Mouse (Mus musculus) spleen, adult 2 months (tissue): ENCODE measurements at regions not wholly inside any gene's neighbourhood (a gene's known extent, or its start where the extent isn't known, plus 50 kb on each side); places are given as distances from the start of the nearest gene placed in this dataset.

Experiments
- DNase-seq, 2 experiments: peaks; one replicate each; pipeline versions ENCODE4 v3.0.0 to v3.0.0-alpha.2; 2012 to 2021; ENCODE audit warnings: low spot score in 2 of 2, low read depth in 1 of 2
- H3K27ac ChIP-seq: fragments of 200-500 bp; 2 replicates; pipeline ENCODE4 v1.5.1; 2012; ENCODE audit warnings: low read length, inconsistent platforms; ENCODE audit not compliant: insufficient read depth
- H3K27me3 ChIP-seq: fragments of 200-500 bp; 2 replicates; pipeline ENCODE4 v1.6.1; 2012; ENCODE audit warnings: mild to moderate bottlenecking, moderate library complexity, low read length, inconsistent platforms; ENCODE audit not compliant: control insufficient read depth, insufficient read depth
- H3K36me3 ChIP-seq: fragments of 200-500 bp; 2 replicates; pipeline ENCODE4 v1.6.1; 2012; ENCODE audit warnings: mild to moderate bottlenecking, low read length, inconsistent platforms; ENCODE audit not compliant: control insufficient read depth, insufficient read depth
- H3K4me1 ChIP-seq: fragments of 200-500 bp; 2 replicates; pipeline ENCODE4 v1.6.1; 2011; ENCODE audit warnings: inconsistent platforms; ENCODE audit not compliant: control insufficient read depth, insufficient read depth, insufficient read length
- H3K4me3 ChIP-seq: fragments of 200-500 bp; 2 replicates; pipeline ENCODE4 v1.5.1; 2011; ENCODE audit warnings: mild to moderate bottlenecking, inconsistent platforms; ENCODE audit not compliant: insufficient read depth, insufficient read length; ENCODE audit errors: extremely low read depth
- CTCF ChIP-seq: fragments of 200-500 bp; IDR thresholded peaks from 2 replicates; pipeline ENCODE4 v1.5.1; 2011; ENCODE audit warnings: mild to moderate bottlenecking, inconsistent platforms; ENCODE audit not compliant: insufficient read depth, insufficient read length, insufficient replicate concordance; ENCODE audit errors: extremely low read depth
- POLR2A ChIP-seq: fragments of 200-500 bp; IDR thresholded peaks from 2 replicates; pipeline ENCODE4 v1.6.1; 2011; ENCODE audit warnings: low read depth, low read length, inconsistent platforms
- WGBS: fragments of 180-500 bp; shearing (Covaris S2); methylation state at CpG from one replicate; pipeline ENCODE4 v1.1.7; 2018; 5-methylcytosine and 5-hydroxymethylcytosine counted together

DNA sequence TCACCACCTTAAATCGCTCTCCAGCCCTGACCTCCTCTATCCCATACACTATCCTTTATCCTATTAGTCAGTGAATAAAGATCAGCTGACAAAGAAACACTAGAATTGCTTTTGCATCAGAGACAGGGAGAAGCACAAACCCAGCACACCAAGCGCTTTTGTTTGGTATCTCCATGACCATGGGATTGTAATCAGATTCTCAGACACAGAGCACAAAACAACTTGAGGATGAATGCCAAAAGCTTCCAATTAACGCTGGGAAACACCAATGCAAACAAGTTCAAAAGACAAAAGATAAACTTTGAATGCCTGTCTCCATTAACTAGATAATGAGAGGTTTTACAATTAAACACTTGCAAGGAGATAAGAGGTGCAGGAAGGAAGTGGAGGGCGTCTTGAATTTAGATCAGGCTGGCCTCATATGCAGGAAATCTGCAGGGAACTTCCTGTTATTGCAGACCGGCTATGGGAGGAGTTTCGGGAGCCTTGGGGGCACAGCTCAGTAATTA, 179.8 kb downstream of the Samd5 start:
- TF ChIP-seq POLR2A (no peak), CTCF (no peak)
- H3K4me3 ChIP-seq = no peak overlapping the region
- DNase-seq = no peak
- no peaks in the 10 kb centered on the region for H3K36me3 ChIP-seq
- H3K27me3 ChIP-seq = no peaks in the 10 kb centered on the region
- 48% methylated on average over 6 of the region's 6 CpGs for WGBS
- H3K27ac ChIP-seq = no peak overlapping the region
- H3K4me1 ChIP-seq = no peaks in the 10 kb centered on the region

GRCm38 (mm10) chr10:9490416-9490815, 184.6 kb downstream of the Samd5 start:
- Histone ChIP-seq H3K27me3 (no peaks in the 10 kb centered on the region), H3K4me3 (no peak overlapping the region), H3K36me3 (no peaks in the 10 kb centered on the region), H3K27ac (no peak overlapping the region), H3K4me1 (no peaks in the 10 kb centered on the region)
- no peak for DNase-seq
- TF ChIP-seq CTCF = no peak
- no peak for TF ChIP-seq POLR2A
- WGBS = 87% methylated on average over 2 of the region's 2 CpGs

DNA sequence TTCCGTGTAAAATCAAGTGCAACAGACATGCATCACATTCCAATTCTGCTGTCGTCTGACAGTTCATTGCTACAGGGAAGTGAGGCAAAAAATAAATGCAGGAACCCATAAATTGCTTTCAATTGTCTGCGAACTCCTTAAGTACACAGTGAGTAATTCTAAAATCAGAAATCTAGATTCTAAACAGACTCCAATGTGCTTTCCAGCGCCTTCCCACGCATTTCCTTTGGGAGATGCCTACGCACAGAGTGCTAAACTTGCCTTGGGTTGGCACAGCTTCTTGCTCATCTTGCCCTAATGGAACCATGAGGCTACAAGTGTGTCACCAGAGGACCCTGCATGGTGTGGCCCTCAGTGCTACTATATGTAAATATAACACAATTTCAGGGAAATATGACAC, 212.6 kb downstream of the Samd5 start:
- Histone ChIP-seq H3K36me3 (no peaks in the 10 kb centered on the region), H3K4me3 (no peak overlapping the region), H3K4me1 (no peaks in the 10 kb centered on the region), H3K27ac (no peak overlapping the region), H3K27me3 (no peaks in the 10 kb centered on the region)
- TF ChIP-seq POLR2A = no peak
- TF ChIP-seq CTCF = no peak
- WGBS = 82% methylated on average over 6 of the region's 6 CpGs
- DNase-seq = no peak

- no peaks in the 10 kb centered on the region for H3K4me1 ChIP-seq
- WGBS = 92% methylated on average over 6 of the region's 6 CpGs
- DNase-seq = no peak
These were observed 215.9 kb downstream of the Samd5 start for GRCm38 (mm10) chr10:9459145-9459544.

DNA sequence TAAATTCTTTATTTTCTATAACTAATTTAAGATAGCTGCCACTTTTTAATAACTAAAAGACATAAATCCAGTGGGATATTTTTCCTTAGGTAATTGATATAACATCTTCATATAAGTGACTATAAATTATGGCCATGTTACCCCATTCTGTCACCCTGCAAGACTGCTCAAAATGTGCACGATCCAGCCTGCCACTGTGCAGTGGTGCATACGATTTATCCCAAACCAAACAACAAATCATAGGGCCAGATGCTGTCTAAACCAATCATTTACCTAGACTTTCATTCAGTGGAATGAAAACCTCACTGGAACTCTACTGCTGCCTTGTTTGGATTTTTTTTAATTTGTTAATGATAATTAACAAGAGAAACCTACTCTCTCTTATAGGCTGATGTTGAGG, 216.5 kb downstream of the Samd5 start:
- WGBS = 88% methylated on average over 2 of the region's 2 CpGs

More at GRCm38 (mm10) chr10:9459145-9459544, 215.9 kb downstream of the Samd5 start:
- Histone ChIP-seq H3K27me3 (no peaks in the 10 kb centered on the region), H3K4me3 (no peak overlapping the region), H3K27ac (no peak overlapping the region), H3K36me3 (no peaks in the 10 kb centered on the region)
- TF ChIP-seq POLR2A (no peak), CTCF (no peak)

GRCm38 (mm10) chr10:9457222-9457621, 217.8 kb downstream of the Samd5 start:
- H3K36me3 ChIP-seq = no peaks in the 10 kb centered on the region
- no peak overlapping the region for H3K27ac ChIP-seq
- 90% methylated on average over 1 of the region's 1 CpGs for WGBS
- no peaks in the 10 kb centered on the region for H3K4me1 ChIP-seq
- DNase-seq = no peak
- no peaks in the 10 kb centered on the region for H3K27me3 ChIP-seq
- TF ChIP-seq CTCF (no peak), POLR2A (no peak)
- H3K4me3 ChIP-seq = no peak overlapping the region

More for the DNA sequence above, 216.5 kb downstream of the Samd5 start:
- Histone ChIP-seq H3K36me3 (no peaks in the 10 kb centered on the region), H3K27ac (no peak overlapping the region), H3K4me3 (no peak overlapping the region), H3K27me3 (no peaks in the 10 kb centered on the region), H3K4me1 (no peaks in the 10 kb centered on the region)
- TF ChIP-seq POLR2A (no peak), CTCF (no peak)
- no peak for DNase-seq

DNA sequence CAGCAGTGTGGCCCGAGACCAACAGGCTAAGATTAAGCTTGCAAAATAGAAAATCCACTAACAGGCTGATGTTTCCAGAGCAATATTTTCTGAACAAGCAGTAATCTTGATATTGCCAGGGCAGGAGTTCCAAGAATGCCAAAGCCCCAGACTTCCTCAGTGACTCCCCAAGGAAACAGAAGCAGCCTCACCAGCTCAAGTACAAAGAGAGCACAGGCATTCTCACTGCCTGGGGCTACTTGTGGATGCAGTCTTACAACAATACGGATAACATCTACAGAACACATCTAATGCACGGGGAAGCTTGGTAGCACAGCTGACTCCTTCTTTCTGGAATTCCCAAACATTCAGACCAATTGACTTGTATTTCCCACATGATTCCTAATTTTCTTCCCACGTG, 235.9 kb downstream of the Samd5 start:
- TF ChIP-seq CTCF = no peak
- TF ChIP-seq POLR2A = no peak
- H3K4me1 ChIP-seq = no peaks in the 10 kb centered on the region
- no peak overlapping the region for H3K27ac ChIP-seq
- H3K4me3 ChIP-seq = no peak overlapping the region
- DNase-seq = no peak
- no peaks in the 10 kb centered on the region for H3K27me3 ChIP-seq
- 85% methylated on average over 4 of the region's 4 CpGs for WGBS
- no peaks in the 10 kb centered on the region for H3K36me3 ChIP-seq
